Mouse (Mus musculus) thymus, postnatal 25 days (tissue): ENCODE data around the gene Cdk14.

Source experiments
- DNase-seq: peaks from one replicate; pipeline ENCODE4 v3.0.0; 2022

Gene Cdk14

GRCm38 (mm10) chr5:5419992-5420455 is at the start of gene Cdk14:
Gene Cdk14, minus strand, starts transcription at chr5:5420312.
- peak; percentile 1 for DNase-seq

DNA sequence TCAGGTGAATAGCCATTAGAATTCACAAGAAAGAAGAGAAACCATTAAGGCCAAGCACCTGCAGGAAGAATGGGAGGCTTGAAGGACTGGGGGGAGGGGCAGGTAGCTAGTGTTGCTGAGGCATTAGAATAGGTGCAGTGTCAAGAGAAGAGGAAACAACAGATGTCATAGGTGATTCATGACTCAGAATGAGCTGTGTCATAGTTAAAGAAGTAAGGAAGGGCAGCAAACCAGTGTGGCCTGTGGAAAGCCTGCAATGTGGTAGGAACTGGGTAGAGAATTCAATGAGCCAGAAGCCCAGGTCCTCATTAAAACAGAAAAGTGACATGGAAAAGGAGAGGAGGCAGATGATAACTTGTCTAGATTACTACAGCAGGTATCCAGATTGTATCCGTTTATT is 45.1 kb upstream of the Cdk14 start:
- DNase-seq, result no peak

GRCm38 (mm10) chr5:5431746-5432438 is 11.8 kb upstream of the Cdk14 start:
- no peak for DNase-seq

- no peak for DNase-seq
These were observed 3.6 kb upstream of the Cdk14 start for GRCm38 (mm10) chr5:5423723-5424171.

GRCm38 (mm10) chr5:5423081-5423480 is 3.0 kb upstream of the Cdk14 start:
- no peak for DNase-seq

- DNase-seq, result no peak
These were observed 1.3 kb upstream of the Cdk14 start for GRCm38 (mm10) chr5:5421439-5421838.

DNA sequence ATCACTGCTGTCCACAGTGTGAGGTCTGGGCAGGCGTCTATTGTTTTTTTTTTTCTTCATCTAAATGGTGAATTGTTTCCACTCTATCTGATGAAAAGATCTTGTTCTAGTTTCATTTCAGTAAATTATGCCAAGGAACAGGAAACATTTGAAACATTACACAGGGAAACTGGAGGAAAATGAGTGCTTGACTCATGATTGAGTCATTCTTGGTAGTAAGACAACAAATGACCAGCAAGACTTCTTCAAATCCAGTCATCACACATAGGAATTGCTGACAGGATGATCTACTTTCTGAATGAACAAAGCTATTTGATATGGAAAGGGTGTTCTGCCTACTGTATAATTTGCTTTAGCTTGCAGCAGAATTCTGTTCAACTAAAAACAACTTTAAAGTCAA is 859 bp downstream of the Cdk14 start:
- no peak for DNase-seq

GRCm38 (mm10) chr5:5414835-5415234 is 5.3 kb downstream of the Cdk14 start:
- no peak for DNase-seq

DNA sequence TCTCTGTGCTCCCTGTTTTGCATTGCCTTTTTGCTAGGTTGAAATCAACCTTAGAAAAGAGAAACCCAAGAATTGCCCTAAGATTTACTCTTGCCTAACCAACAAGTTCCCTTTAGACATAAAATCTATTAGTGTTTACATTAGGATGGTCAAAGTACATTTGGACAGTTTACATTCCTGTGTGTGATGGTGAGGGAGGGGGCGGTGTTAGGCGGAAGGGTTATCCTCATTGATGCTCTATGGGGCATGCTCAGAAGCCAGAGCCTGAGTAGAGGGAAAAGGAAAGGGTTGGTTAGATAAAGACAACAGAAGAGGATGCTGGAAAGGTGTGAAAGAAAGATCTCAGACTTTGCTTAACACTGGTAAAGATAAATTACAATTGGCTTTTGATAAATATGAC is 8.2 kb downstream of the Cdk14 start:
- DNase-seq, result no peak

DNA sequence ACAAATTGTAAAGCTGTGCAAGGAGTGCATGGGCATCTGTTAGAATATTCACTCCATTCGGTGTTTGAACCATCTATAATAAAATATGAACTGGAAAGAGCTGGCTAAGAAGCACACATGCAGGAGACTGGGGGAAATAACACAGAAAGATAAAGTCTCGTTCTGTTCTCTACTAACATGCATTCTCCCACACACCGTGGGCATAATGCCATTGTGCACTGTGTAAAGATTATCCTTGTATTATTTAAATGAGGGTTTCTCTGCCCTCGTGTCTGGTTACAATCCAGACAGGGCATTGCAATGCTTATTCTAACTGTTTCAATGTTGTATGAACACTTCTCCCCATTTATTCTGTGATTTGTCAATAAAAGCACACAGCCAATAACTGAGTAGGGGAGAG is 18.1 kb downstream of the Cdk14 start:
- DNase-seq, result no peak

DNA sequence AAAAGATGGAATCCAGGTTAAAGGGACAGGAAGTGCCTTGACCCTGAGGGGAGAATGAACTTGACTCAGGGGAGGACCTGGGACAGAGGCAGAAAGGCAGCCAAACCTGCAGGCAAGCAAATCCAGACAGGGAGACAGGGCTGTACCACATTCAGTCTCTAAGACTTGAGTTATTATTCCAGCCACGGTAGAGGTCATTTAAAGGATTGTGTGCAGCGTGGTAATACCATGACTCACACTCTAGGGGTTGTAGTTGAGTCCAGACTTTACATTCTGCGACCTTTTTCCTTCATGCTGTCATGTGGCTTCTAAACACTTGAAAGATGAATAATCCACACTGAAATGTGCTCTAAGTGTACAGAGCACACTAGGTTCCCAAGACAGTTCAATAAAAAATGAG is 27.3 kb downstream of the Cdk14 start:
- DNase-seq, result no peak

- no peak for DNase-seq
These were observed 39.1 kb downstream of the Cdk14 start for GRCm38 (mm10) chr5:5380731-5381718.

GRCm38 (mm10) chr5:5379870-5380730 is 40.0 kb downstream of the Cdk14 start:
- DNase-seq, result peak; percentile 17

DNA sequence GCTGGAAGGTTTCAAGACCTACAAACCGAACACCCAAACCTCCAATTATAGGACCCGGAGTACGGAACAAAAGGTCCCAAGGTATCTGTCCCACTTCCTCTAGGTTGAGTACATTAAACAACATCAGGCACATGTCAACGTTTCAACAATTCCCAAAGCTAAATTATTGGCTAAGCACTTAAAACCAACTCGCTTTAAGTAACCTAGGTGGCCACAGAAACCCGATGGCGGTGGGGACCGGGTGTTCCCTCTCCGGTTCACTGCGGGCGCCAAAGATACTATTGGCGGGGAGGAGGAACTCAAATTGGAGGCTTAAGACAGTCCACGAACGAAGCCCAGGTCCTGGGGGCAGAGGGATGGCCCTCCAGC is 40.6 kb downstream of the Cdk14 start:
- DNase-seq, result no peak

- DNase-seq, result no peak
These were observed 45.7 kb downstream of the Cdk14 start for GRCm38 (mm10) chr5:5374393-5374792.

- no peak for DNase-seq
These were observed 46.6 kb downstream of the Cdk14 start for GRCm38 (mm10) chr5:5373541-5373940.

- DNase-seq, result no peak
These were observed 47.2 kb downstream of the Cdk14 start for GRCm38 (mm10) chr5:5372936-5373335.

DNA sequence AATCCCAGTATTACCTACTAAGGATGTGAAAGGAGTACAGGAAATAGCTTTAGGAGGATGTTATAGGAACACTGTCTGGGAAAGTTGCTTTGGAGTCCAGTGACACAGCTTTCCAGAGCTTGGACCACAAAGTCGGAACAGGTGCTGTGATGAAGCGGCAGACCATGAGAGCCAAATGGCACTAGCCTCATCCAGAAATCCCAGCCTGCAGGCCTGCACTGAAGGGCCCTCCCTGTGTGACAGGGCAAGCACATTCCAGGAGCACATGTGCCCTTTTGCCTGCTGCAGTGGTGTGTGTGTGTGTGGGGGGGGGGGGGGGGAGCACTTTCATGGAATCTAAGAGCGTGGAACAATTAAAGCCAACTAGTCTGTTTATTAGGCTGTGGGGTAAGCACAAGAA is 47.8 kb downstream of the Cdk14 start:
- no peak for DNase-seq

DNA sequence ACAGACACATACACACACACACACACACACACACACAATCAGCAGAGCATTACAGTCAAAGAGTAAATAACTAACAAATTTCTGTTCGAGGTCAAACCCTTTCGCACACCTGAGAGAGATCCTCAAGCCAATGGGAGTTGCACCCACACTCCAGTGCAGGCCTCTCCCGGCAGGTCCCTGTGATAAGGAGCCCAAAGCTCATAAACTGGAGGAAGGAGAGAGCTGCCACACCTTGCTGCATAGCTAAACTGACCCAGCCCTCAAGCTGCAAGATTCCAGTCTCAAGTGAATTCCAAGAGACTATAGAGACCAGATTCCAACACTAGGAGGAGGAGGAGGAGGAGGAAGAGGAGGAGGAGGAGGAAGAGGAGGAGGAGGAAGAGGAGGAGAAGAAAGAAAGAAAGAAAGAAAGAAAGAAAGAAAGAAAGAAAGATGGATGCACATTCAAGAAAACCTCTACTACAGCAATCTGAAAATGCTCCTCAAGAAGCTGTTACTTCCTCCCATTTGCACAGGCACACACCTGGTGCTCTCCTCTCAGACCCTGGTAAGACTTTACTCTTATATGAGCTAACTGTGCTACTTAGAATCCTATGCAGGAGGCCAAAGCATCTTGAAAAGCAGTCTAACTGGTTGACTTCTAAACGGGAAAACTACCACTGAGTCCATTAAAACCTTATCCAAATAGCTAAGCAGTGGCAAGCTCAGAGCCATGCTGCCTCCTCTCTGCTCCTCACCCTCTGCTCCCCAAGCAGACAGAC is 49.6 kb downstream of the Cdk14 start:
- no peak for DNase-seq

DNA sequence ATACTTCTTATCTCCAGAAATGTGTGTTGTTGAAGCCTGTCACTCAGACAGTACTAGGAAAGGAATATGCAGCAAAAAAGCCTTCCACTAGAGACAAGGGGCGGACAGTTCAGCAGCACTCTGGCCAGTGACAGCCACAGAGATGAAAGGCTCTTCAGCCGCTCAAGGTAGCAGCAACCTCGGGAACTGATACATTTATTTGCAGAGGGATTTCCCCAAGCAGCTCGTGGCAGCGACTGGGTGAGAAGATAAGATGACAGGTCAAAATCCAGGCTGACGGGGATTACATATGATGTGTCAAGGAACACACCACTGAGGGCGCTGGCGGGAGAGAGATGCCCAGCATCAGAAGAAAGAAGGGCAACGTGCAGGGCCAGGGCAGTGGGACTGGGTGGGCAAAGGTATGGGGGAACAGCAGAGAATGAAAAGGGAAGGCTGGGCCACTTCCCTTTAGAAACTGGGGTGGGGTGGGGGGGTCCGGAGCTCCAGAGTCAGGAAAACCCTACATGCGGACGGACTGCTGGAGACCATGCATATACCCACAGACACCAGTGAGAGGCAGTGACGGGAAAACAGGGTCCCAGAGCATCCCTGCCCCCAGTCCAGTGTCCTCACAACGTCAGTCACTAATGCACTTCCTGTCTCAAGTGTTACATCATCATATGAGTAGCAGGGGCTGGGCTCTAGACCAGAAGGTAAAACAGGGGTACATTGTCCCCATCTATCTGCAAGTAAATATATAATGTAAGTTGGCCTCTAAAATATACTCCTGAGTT is 51.5 kb downstream of the Cdk14 start:
- no peak for DNase-seq

DNA sequence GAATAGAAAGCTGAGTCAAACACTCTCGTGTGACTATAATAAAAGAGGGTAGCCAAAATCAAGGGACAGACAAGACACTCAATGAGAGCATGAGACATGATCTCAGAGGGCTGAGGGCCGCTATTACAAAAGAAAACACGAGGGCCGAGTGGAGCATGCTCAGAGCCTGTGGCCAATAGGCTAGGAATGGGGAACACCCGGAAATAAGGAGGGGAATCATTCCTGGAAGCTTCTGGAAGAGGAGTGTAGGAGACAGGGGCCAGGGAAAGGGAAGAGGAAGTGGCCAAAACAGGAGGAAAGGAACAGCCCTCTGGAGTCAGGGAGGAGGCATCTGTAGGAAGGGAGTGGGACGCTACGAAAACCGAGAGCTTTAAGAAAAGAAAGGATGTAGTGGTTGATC is 52.6 kb downstream of the Cdk14 start:
- DNase-seq, result no peak
